Mouse (Mus musculus) olfactory bulb, adult 2 months (tissue): ENCODE data around the gene Mcoln2. TPM values are rescaled to one million over a fixed set of nuclear protein-coding genes. Genes with fewer than 3 reads are reported as not detected.

Experiments
- H3K27ac ChIP-seq: fragments of 200-500 bp; 2 replicates; pipeline ENCODE4 v1.5.1; 2012; ENCODE audit warnings: low read depth, low read length; ENCODE audit not compliant: insufficient read depth
- H3K4me1 ChIP-seq: fragments of 200-500 bp; 2 replicates; pipeline ENCODE4 v1.6.1; 2012; ENCODE audit warnings: low read length; ENCODE audit not compliant: control insufficient read depth, insufficient read depth
- H3K4me3 ChIP-seq: fragments of 200-500 bp; 2 replicates; pipeline ENCODE4 v1.5.1; 2012; ENCODE audit warnings: mild to moderate bottlenecking, low read depth, low read length, moderate library complexity; ENCODE audit not compliant: insufficient read depth
- CTCF ChIP-seq: fragments of 200-500 bp; IDR thresholded peaks from 2 replicates; pipeline ENCODE4 v1.5.1; 2012; ENCODE audit warnings: low read depth, mild to moderate bottlenecking, low read length, moderate library complexity; ENCODE audit not compliant: insufficient read depth
- POLR2A ChIP-seq: fragments of 200-500 bp; IDR thresholded peaks from 2 replicates; pipeline ENCODE4 v1.6.1; 2012; ENCODE audit warnings: mild to moderate bottlenecking, low read depth, low read length, moderate library complexity; ENCODE audit not compliant: insufficient read depth
- WGBS: fragments of 180-500 bp; shearing (Covaris S2); methylation state at CpG from one replicate; pipeline ENCODE4 v1.1.7; 2018; 5-methylcytosine and 5-hydroxymethylcytosine counted together
- polyA plus RNA-seq: library from polyadenylated mRNA; stranded (reverse); fragments of >200 nt; gene quantifications from 2 replicates; pipeline ENCODE4 v1.2.4, GENCODE M21; 2012; ENCODE audit warnings: low replicate concordance; ENCODE audit not compliant: missing spikeins, insufficient read depth, insufficient read length

Mcoln2 gene
- polyA plus RNA-seq, 1 experiment: not detected

DNA sequence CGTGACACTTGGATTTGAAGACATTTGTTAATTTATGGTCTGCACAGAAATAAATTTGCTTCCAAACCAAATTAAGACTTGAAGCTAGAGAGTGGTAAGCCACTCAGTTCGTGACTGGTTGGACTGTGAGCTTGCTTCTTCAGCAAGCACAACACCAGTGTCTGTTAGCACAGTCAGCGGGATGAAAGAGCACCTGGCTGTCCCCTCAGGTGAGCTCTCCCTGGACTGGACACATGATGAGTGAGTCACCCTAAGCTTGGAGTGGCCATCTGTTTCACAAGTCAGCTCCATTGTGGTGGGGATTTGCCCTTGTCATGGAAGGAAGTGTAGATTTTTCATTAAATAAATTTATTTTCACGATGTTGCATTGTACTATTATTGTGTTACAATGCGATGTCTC, 45.5 kb downstream of the Mcoln2 start:
- 0 out of 2 replicates have a peak, but pooled peaks cover 3% of the 10 kb centered on the region for H3K4me1 ChIP-seq
- 87% methylated on average over 5 of the region's 5 CpGs for WGBS
- no peak overlapping the region for H3K4me3 ChIP-seq
- no peak for TF ChIP-seq POLR2A
- TF ChIP-seq CTCF: no peak
- H3K27ac ChIP-seq: no peak overlapping the region

DNA sequence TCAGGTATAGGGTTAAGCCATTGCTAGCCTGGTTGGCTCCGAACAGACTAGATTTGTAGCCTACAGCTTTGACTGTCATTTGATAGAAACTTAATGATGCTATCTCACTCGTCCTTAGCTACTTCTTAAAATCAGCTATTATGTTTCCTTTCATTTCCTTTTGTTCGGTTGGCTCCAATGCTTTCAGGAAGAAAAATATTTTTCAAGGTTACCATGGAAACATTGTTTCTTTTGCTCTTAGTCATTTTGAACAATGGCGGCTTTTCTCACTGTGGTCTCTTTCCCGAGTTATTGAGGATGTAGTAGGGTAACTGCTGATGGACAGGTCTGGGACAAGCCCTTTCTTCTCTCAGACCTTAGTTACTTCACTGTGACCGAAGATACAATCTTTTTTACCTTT, 46.7 kb downstream of the Mcoln2 start:
- 46% methylated on average over 6 of the region's 6 CpGs for WGBS
- TF ChIP-seq POLR2A (no peak), CTCF (no peak)
- Histone ChIP-seq H3K4me1 (0 out of 2 replicates have a peak, but pooled peaks cover 3% of the 10 kb centered on the region), H3K4me3 (no peak overlapping the region), H3K27ac (no peak overlapping the region)

DNA sequence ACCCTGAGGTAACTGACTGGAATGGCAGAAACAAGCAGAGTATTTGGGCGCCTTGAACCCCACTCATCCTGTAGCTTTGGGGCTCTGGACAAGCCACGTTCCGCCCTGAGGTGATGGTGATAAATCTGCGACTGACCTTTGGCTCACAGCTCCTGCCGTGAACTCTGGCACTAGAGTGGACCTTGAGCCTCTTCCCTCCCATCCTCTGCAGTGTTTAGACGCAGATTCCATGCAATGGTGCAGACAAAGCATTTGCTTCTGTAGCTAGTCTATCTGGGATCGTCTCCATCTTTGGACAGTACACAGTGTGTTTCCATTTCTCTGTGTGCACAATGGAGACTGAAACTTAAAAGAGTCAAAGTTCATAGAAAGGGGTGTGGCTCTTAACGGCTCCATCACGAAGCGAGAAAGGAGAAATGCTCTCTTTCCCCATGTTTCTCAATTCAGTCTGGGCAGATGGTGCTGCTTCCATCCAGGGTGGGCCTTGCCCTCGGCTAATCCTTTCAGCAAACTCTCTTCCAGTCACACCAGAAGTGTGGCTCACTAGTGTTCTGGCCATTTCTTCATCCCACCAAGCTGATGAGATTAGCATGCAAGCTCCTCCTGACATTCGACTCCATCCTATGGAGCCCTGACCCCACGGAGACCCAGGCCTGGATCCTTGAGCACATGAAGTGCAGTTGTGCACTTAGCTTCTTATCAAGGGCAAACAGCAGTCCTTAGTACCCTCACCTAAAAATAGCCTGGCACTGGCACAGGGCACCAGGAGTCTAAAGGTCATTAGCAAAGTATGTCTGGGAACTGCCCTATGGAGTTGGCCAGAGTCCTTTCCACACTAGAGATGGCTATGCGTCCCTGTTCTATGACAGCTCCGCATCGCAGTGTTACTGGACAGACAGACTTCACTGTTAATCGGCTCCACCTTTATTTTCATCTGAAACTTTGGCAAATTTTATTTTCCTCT, 47.4 kb downstream of the Mcoln2 start:
- H3K27ac ChIP-seq: no peak overlapping the region
- H3K4me3 ChIP-seq: no peak overlapping the region
- TF ChIP-seq POLR2A (no peak), CTCF (no peak)
- 0 out of 2 replicates have a peak, but pooled peaks cover 3% of the 10 kb centered on the region for H3K4me1 ChIP-seq
- 92% methylated on average over 17 of the region's 17 CpGs for WGBS

DNA sequence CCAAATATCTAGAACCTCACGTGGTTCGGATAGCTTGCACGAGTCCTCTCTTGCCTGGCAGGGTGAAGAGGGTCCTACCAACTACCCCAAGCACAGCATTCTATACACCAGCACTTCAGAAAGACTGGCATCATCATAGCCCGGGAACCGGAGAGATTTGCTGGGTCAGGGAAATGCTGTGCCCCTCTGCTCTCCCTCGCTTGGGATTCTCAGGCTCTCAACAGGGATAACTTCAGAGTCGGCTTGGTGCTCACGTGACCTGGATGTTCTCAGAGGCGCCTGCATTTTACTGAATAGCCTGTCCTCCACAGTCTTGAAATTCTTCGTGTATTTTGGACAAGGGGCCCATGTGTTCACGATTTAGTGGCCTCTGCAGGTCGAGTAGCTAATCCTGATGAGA, 48.2 kb downstream of the Mcoln2 start:
- 92% methylated on average over 12 of the region's 12 CpGs for WGBS
- no peak overlapping the region for H3K4me3 ChIP-seq
- TF ChIP-seq POLR2A: no peak
- no peak for TF ChIP-seq CTCF

DNA sequence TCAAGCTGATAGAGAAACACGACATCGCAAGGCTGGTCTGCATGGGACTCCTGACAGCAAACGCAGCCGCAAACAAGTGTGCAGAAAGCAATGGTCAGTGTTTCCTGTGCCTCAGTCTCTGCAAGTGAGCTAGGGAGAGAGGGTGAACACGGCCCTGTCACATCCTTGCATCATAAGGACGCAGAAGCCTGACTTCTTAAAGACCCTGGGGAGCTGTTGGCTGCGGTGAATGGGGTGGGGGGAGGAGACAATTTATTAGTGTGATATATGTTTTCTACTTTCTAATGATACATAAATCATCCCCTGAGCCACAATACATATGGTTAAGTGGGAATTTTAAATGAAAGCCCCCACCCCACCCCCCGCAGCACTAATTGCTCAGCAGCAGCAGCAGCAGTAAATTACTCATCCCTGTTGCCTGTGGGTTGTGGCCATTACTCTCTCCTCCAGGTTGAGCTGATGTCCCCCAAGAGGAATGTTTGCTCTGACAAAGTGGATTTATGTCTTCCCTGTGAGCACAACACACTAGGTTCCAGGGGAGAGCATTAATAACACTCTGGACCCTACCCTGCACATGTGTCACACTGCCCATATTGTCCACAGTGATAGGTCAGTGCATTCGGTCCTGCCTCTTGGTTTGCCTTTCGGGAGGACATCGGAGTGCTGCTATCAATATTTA, 49.3 kb downstream of the Mcoln2 start:
- H3K27ac ChIP-seq: no peak overlapping the region
- 0 out of 2 replicates have a peak, but pooled peaks cover 3% of the 10 kb centered on the region for H3K4me1 ChIP-seq
- TF ChIP-seq CTCF (no peak), POLR2A (no peak)
- 76% methylated on average over 11 of the region's 11 CpGs for WGBS
- no peak overlapping the region for H3K4me3 ChIP-seq

More for the DNA sequence above, 48.2 kb downstream of the Mcoln2 start:
- 0 out of 2 replicates have a peak, but pooled peaks cover 3% of the 10 kb centered on the region for H3K4me1 ChIP-seq
- H3K27ac ChIP-seq: no peak overlapping the region

DNA sequence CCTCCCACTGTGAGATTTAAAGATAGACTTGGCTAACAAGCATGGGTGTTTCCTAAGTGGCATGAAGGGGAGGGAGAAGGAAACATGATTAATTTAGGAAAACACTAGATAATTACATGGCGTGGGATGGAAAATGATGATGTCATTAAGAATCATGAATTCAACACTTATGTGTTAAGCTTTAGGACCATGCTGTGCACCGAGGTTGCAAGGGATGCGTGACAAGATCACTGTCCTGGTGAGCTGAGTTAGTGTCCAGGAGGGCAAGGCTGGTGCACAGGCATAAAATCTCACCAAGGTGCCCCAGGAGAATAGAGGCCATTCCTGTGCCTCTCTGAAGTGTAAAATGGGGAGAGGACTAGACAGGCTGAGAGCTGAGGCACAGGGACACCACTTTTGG, 49.9 kb downstream of the Mcoln2 start:
- no peak for TF ChIP-seq CTCF
- TF ChIP-seq POLR2A: no peak
- WGBS: 58% methylated on average over 3 of the region's 3 CpGs
- Histone ChIP-seq H3K4me3 (no peak overlapping the region), H3K4me1 (0 out of 2 replicates have a peak, but pooled peaks cover 3% of the 10 kb centered on the region), H3K27ac (no peak overlapping the region)

DNA sequence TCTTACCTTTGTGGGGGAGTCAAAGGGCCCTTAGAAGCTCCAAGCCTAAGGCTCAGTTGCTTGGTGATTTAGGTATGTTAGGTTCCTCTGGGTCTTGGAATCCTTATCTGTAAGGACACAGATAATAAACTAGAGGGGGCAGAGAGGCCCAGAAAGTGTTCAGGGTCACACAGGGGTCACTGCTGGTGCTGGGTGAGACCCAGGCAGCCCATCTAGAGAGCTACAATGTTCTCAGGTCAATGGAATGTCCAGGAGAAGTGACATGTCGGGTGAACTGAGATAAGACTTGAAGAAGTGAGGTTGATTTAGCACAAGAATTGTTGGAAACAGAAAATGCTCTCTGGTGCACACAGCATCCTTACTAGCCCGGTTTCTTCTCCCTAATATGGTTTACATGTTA, 54.7 kb downstream of the Mcoln2 start:
- H3K4me1 ChIP-seq: no peaks in the 10 kb centered on the region
- H3K27ac ChIP-seq: no peak overlapping the region
- H3K4me3 ChIP-seq: no peak overlapping the region
- 89% methylated on average over 2 of the region's 2 CpGs for WGBS
- TF ChIP-seq CTCF (no peak), POLR2A (no peak)

DNA sequence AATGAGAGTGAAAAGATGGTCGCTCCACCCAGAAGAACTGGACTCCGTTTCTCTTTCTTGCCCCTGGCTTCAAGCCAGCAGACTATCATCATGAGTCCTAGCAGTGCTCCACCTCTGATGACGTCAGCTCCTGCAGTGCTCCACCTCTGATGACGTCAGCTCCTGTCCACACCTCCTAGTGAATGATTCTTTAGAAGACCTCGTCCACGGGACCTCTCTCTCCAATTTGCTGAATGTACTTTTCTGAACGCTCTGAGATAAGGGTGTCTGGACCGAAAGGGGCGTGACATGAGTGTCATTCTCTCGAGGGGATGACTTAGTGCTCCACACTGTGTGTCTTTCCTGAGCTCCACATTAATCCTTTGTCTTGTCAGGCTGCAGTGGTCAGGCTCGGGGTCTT, 55.7 kb downstream of the Mcoln2 start:
- H3K4me3 ChIP-seq: no peak overlapping the region
- no peaks in the 10 kb centered on the region for H3K4me1 ChIP-seq
- no peak for TF ChIP-seq POLR2A
- TF ChIP-seq CTCF: no peak
- no peak overlapping the region for H3K27ac ChIP-seq
- WGBS: 73% methylated on average over 11 of the region's 11 CpGs

DNA sequence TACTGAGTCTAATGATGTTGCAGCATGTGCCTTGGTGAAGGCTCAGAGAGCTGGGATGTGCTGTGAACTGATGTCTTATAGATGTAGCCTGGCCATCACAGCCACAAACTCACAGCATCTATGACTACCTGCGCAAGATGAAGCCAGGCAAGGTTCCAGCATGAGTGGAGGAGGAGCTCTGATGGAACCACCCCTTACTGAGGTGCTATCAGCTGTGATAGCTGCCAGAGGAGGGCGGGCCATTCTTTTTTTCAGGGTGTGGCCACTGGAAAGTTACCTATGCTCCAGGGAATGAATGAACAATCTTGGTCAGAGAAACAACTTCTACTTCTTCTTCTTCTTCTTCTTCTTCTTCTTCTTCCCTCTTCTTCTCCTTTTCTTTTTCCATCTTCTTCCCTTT, 57.0 kb downstream of the Mcoln2 start:
- no peaks in the 10 kb centered on the region for H3K4me1 ChIP-seq
- no peak overlapping the region for H3K27ac ChIP-seq
- TF ChIP-seq CTCF (no peak), POLR2A (no peak)
- H3K4me3 ChIP-seq: no peak overlapping the region
- 77% methylated on average over 2 of the region's 2 CpGs for WGBS
